Mouse (Mus musculus) bone marrow, adult 2 months (tissue): ENCODE data around the gene Sytl2.

Source experiments
- CTCF ChIP-seq: fragments of 200-500 bp; IDR thresholded peaks from 2 replicates; pipeline ENCODE4 v1.5.1; 2011; ENCODE audit warnings: low read length, control low read depth; ENCODE audit not compliant: control insufficient read depth, insufficient read depth
- POLR2A ChIP-seq: fragments of 200-500 bp; IDR thresholded peaks from 2 replicates; pipeline ENCODE4 v1.6.1; 2011; ENCODE audit warnings: low read depth, mild to moderate bottlenecking, control low read depth, low read length, borderline replicate concordance; ENCODE audit not compliant: control insufficient read depth

DNA sequence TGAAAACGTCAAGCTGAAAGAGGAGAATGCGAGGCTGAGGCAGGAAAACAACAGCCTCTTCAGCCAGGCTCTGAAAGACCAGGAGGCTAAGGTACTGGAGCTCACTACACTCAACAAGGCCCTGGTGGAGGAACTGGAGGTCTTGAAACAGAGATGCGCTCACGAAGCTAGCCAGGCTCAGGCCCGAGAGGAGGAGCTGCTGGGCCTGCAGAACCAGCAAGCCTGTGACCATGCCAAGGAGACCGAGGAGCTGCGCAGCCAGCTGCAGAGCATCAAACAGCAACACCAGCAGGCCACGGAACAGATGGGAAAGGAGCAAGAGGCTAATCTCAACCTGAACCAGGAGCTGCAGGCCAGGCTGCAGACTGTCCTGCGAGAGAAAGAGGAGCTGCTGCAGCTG lies 125.0 kb downstream of the Sytl2 start:
- TF ChIP-seq POLR2A (no peak), CTCF (no peak)
